Mouse (Mus musculus) ES-E14 (cell line): ENCODE results near the gene Tiparp. TPM values are rescaled to one million over a fixed set of nuclear protein-coding genes. Genes with fewer than 3 reads are reported as not detected.

Experiments
- DNase-seq: peaks from one replicate; pipeline ENCODE4 v3.0.0-alpha.2; 2013; ENCODE audit warnings: low read depth, low spot score
- H3K27ac ChIP-seq: 2 replicates; pipeline ENCODE4 v1.5.1; 2012; ENCODE audit warnings: low read depth, mild to moderate bottlenecking, low read length, moderate library complexity, mixed read lengths; ENCODE audit not compliant: poor library complexity, insufficient read depth, severe bottlenecking
- H3K36me3 ChIP-seq: 2 replicates; pipeline ENCODE4 v1.6.1; 2012; ENCODE audit warnings: mild to moderate bottlenecking, low read length, moderate library complexity, mixed read lengths; ENCODE audit not compliant: control insufficient read depth, poor library complexity, insufficient read depth, severe bottlenecking
- H3K4me1 ChIP-seq, 2 experiments: fragments of 150-350 bp in 1 of 2; sonication (generic) in 1 of 2; 2 replicates each; pipeline ENCODE4 v1.6.1; 2012; ENCODE audit warnings: low read length in 2 of 2, mild to moderate bottlenecking in 1 of 2, mixed read lengths in 1 of 2; ENCODE audit not compliant: control insufficient read depth in 2 of 2, insufficient read depth in 2 of 2, poor library complexity in 1 of 2
- H3K4me3 ChIP-seq, 2 experiments: fragments of 150-350 bp in 1 of 2; sonication (generic) in 1 of 2; 2 replicates each; pipeline ENCODE4 v1.5.1; 2012; ENCODE audit warnings: low read length in 2 of 2, low read depth in 1 of 2, mild to moderate bottlenecking in 1 of 2, mixed read lengths in 1 of 2; ENCODE audit not compliant: insufficient read depth in 1 of 2, poor library complexity in 1 of 2, severe bottlenecking in 1 of 2
- H3K9ac ChIP-seq: 2 replicates; pipeline ENCODE4 v1.6.1; 2012; ENCODE audit warnings: low read depth, mild to moderate bottlenecking, low read length, mixed read lengths; ENCODE audit not compliant: poor library complexity, insufficient read depth, severe bottlenecking
- H3K9me3 ChIP-seq: fragments of 150-350 bp; sonication (generic); 2 replicates; pipeline ENCODE4 v1.6.1; 2012; ENCODE audit warnings: low read depth, mild to moderate bottlenecking, low read length; ENCODE audit not compliant: control insufficient read depth, insufficient read depth
- CHD2 ChIP-seq: IDR thresholded peaks from 2 replicates; pipeline ENCODE4 v1.6.1; 2014; ENCODE audit warnings: mild to moderate bottlenecking, low read depth, low read length, inconsistent platforms
- HCFC1 ChIP-seq: IDR thresholded peaks from 2 replicates; pipeline ENCODE4 v1.6.1; 2012; ENCODE audit warnings: low read length, inconsistent platforms, borderline replicate concordance; ENCODE audit not compliant: insufficient read depth
- MAFK ChIP-seq: IDR thresholded peaks from 2 replicates; pipeline ENCODE4 v1.6.1; 2014; ENCODE audit warnings: mild to moderate bottlenecking, low read depth, low read length, inconsistent platforms; ENCODE audit not compliant: insufficient read depth
- ZC3H11A ChIP-seq: IDR thresholded peaks from 2 replicates; pipeline ENCODE4 v1.6.1; 2012; ENCODE audit warnings: low read depth, mild to moderate bottlenecking, inconsistent platforms, low read length, borderline replicate concordance
- ZNF384 ChIP-seq: IDR thresholded peaks from 2 replicates; pipeline ENCODE4 v1.6.1; 2012; ENCODE audit warnings: low read depth, low read length, inconsistent platforms
- in situ Hi-C, 2 experiments: fragments of 600-800 bp; cut with MboI; formaldehyde crosslinking; loops; one replicate each; pipeline ENCODE4 v1.15.1; 2025; ENCODE audit warnings: low sequenced_read_pairs in 2 of 2, inconsistent platforms in 1 of 2; ENCODE audit not compliant: unreplicated experiment in 2 of 2
- total RNA-seq: library from RNA; depleted of rRNA; stranded (reverse); fragments of 300-350 nt; gene quantifications from 2 replicates; pipeline ENCODE4 v1.2.3, GENCODE M21; 2012

Gene Tiparp
- total RNA-seq, 1 experiment: 24.6 TPM

DNA sequence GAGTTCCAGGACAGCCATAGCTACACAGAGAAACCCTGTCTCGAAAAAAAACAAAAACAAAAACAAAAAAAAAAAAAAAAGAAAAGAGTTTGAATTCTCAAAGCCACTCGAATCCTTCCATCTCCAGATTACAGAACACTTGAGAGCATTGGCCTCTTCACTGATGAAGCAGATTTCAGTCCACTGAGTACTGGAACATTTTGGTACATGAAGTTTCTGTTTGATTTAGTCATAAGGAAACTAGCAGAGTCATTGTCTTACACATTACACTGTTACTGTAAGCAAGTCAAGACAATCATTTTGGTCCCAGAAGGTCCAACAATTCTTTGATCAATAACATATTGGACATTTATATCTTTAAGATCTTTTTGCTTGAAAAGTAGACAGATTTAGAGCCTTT, 4.8 kb downstream of the Tiparp start:
- TF ChIP-seq MAFK (no peak), ZC3H11A (no peak), CHD2 (no peak)
- Histone ChIP-seq H3K36me3 (peaks cover 7% of the 10 kb centered on the region; the same call in 1 of the 2 replicates), H3K4me1 (0 out of 4 replicates have a peak, but pooled peaks cover 1 to 4% of the 10 kb centered on the region in 2 experiments), H3K9me3 (no peaks in the 10 kb centered on the region), H3K4me3 (no peak overlapping the region), H3K27ac (no peak overlapping the region), H3K9ac (no peak overlapping the region)
- DNase-seq: no peak
- in situ Hi-C loops: no loop called here

DNA sequence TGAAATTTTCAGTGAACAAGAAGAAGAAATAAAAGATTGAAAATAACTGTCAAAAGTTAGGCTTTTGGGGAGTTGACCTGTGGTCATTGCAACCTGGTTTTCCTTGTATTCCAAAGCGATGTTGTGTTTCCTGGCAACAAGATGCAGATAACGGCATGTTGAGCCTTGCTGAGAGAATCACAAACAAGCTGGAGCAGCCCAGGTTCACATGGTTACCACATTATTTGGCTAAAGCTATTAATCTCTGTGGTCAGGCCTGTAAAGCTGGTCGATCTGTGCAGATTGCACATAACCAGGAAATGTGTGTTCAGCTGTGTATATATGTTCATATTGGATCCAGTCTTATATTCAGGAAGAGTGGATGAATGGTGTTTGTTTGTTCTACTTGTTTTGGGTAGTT, 5.4 kb downstream of the Tiparp start:
- in situ Hi-C loops: no loop called here
- no peak for DNase-seq
- no peak overlapping the region for H3K27ac ChIP-seq

GRCm38 (mm10) chr3:65534488-65534887, 6.3 kb downstream of the Tiparp start:
- in situ Hi-C loops: no loop called here
- Histone ChIP-seq H3K36me3 (peaks cover 7% of the 10 kb centered on the region; the same call in 1 of the 2 replicates), H3K4me1 (0 out of 4 replicates have a peak, but pooled peaks cover 1 to 4% of the 10 kb centered on the region in 2 experiments), H3K9me3 (no peaks in the 10 kb centered on the region), H3K27ac (no peak overlapping the region), H3K4me3 (no peak overlapping the region), H3K9ac (no peak overlapping the region)
- TF ChIP-seq CHD2 (no peak), HCFC1 (no peak), MAFK (no peak), ZNF384 (no peak), ZC3H11A (no peak)
- DNase-seq: no peak

More for the DNA sequence above, 5.4 kb downstream of the Tiparp start:
- H3K4me3 ChIP-seq: no peak overlapping the region
- H3K36me3 ChIP-seq: peaks cover 7% of the 10 kb centered on the region; the same call in 1 of the 2 replicates
- no peak for TF ChIP-seq CHD2
- TF ChIP-seq ZC3H11A: no peak
- TF ChIP-seq HCFC1: no peak
- no peak for TF ChIP-seq ZNF384
- no peak for TF ChIP-seq MAFK
- no peak overlapping the region for H3K9ac ChIP-seq
- H3K9me3 ChIP-seq: no peaks in the 10 kb centered on the region
- H3K4me1 ChIP-seq: 0 out of 4 replicates have a peak, but pooled peaks cover 1 to 4% of the 10 kb centered on the region in 2 experiments

- Histone ChIP-seq H3K4me3 (no peak overlapping the region), H3K9ac (no peak overlapping the region), H3K27ac (no peak overlapping the region), H3K4me1 (0 out of 4 replicates have a peak, but pooled peaks cover 1 to 2% of the 10 kb centered on the region in 2 experiments), H3K9me3 (no peaks in the 10 kb centered on the region), H3K36me3 (peaks cover 7% of the 10 kb centered on the region; the same call in 1 of the 2 replicates)
- in situ Hi-C loops: no loop called here
- no peak for DNase-seq
- TF ChIP-seq MAFK (no peak), CHD2 (no peak), HCFC1 (no peak), ZC3H11A (no peak), ZNF384 (0 out of 2 replicates have a peak, but pooled peaks have one; percentile 15)
These were observed 7.0 kb downstream of the Tiparp start for GRCm38 (mm10) chr3:65535087-65535761.

DNA sequence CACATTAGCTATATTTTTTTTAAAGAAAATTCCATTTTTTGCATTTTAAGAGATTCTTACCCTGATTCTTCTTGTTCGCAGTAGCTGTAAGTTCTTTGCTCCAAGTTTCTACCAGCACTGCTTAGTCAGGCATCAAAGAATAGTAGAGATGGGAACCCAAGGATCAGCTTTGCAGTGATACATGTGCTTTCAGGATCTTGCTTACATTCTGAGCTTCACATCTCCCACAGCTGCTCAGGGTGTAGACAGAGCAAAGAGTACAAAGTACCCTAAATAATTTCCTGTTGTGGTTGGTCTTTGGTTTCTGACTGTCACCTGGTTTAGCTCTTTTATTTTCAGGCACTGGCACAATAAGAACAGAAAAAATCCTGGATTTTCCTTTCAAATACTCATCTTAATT, 9.1 kb downstream of the Tiparp start:
- Histone ChIP-seq H3K4me1 (0 out of 4 replicates have a peak, but pooled peaks cover 1 to 2% of the 10 kb centered on the region in 2 experiments), H3K9ac (no peak overlapping the region), H3K27ac (no peak overlapping the region), H3K9me3 (no peaks in the 10 kb centered on the region), H3K4me3 (no peak overlapping the region), H3K36me3 (peaks cover 5% of the 10 kb centered on the region; the same call in 1 of the 2 replicates)
- in situ Hi-C loops: no loop called here
- no peak for DNase-seq
- no peak for TF ChIP-seq CHD2
- TF ChIP-seq MAFK: no peak
- no peak for TF ChIP-seq ZC3H11A
